Mouse (Mus musculus): ENCODE results near the gene Il17rd. TPM values are rescaled to one million over a fixed set of nuclear protein-coding genes. Genes with fewer than 3 reads are reported as not detected.

Il17rd gene
- polyA plus RNA-seq, 1 experiment from 2014 or later, result 2.4 TPM

DNA sequence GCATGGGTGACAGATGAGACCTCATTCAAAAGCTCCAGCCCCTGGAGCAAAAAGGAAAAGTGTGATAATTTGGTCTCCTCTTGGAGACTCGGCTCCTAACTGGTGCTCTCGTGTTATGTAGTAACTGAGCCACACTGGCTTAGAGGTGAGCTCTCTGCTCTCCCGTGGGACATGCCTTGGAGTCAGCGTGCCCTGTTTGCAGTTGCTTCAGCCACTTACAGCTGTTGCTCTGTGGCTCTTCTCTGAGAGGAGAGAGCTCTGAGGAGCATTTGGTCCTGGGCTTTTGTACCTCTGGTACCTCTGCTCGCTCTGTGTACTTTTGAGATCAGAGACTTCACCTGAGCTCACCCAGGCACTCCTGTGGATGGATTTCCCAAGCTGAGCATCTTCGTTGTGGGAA lies 116.3 kb downstream of the Il17rd start:
- Histone ChIP-seq H3K36me3 (no peaks in the 10 kb centered on the region), H3K4me2 (no peak overlapping the region), H3K4me1 (peaks cover 7% of the 10 kb centered on the region), H3K9me3 (no peaks in the 10 kb centered on the region), H3K4me3 (no peak overlapping the region), H3K9ac (no peak overlapping the region), H3K27me3 (no peaks in the 10 kb centered on the region), H3K27ac (no peak overlapping the region)
- no peak for ATAC-seq (ENCODE audit: borderline replicate concordance, extremely low read depth, low FRiP score, low TSS enrichment)
- WGBS, result 64% methylated on average over 6 of the region's 6 CpGs

DNA sequence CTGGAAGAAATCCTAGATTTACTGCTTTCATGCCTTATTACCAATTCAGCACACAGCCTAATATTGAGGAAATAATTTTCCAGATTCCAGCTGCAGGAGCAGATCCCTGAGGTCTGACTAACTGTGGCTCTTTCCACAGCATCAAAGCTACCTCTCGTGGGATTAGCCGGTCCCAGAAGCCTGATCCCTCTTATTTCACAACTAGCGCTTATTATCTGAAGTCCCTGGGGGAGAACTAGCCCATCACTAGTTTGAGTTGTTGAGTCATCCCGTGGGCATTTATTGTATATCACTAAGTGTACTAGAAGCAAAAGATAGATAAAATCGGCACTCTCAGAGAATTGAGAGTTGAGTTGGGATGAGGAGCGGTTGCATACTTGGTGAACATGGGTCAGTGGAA lies 117.3 kb downstream of the Il17rd start:
- Histone ChIP-seq H3K36me3 (no peaks in the 10 kb centered on the region), H3K9ac (no peak overlapping the region), H3K4me1 (peaks cover 7% of the 10 kb centered on the region), H3K27ac (no peak overlapping the region), H3K9me3 (no peaks in the 10 kb centered on the region), H3K27me3 (no peaks in the 10 kb centered on the region), H3K4me2 (no peak overlapping the region), H3K4me3 (no peak overlapping the region)
- WGBS, result 85% methylated on average over 6 of the region's 6 CpGs
- no peak for ATAC-seq (ENCODE audit: borderline replicate concordance, extremely low read depth, low FRiP score, low TSS enrichment)

Other genes starting within 250 kb of the Il17rd start
- gene Asb14, start 144.4 kb upstream of the Il17rd start, polyA plus RNA-seq (2015; fragmentation: Nextera tagmentation; extraction: Ambion mirVana), result 0.17 TPM in 1 of 2 replicates, not detected in the other
- 36.1 and 36.3 TPM in 2 replicates for gene Appl1, start 67.7 kb upstream of the Il17rd start, polyA plus RNA-seq (2015; fragmentation: Nextera tagmentation; extraction: Ambion mirVana)
- gene Hesx1, start 44.5 kb upstream of the Il17rd start, polyA plus RNA-seq (2015; fragmentation: Nextera tagmentation; extraction: Ambion mirVana), result not detected in 2 replicates
- gene Arhgef3, start 76.0 kb downstream of the Il17rd start, polyA plus RNA-seq (2015; fragmentation: Nextera tagmentation; extraction: Ambion mirVana), result 9.2 and 10.9 TPM in 2 replicates

All from lung, embryonic 15.5 days (tissue).